Mouse (Mus musculus): ENCODE data around the gene Rbfox1.

The Rbfox1 gene

GRCm38 (mm10) chr16:7226000-7226399, 1340.8 kb downstream of the Rbfox1 start:
- DNase-seq (ENCODE audit: low spot score) = peak; percentile 54

DNA sequence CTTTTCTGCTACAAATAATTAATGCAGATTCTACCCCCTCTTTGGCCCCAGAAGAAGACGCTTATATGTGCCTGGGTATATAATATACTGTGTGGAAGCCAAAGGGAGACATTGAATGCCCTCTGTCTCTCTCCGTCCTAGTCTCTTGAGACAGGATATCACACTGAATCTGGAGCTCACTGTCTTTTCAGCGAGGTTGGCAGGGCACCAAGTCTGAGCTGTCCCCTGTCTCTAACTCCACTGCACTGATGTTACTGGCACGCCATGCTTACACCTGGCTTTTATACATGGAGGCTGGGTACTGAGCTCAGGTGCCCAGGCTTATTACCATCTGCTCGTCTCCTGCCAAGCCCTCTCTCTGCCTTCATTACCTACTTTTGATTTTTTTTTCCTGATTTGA, 1343.1 kb downstream of the Rbfox1 start:
- DNase-seq (ENCODE audit: low spot score) = no peak

- DNase-seq (ENCODE audit: low spot score) = no peak
Observed at GRCm38 (mm10) chr16:7229232-7229631, 1344.1 kb downstream of the Rbfox1 start.

- no peak for DNase-seq (ENCODE audit: low spot score)
Observed at GRCm38 (mm10) chr16:7241627-7242026, 1356.5 kb downstream of the Rbfox1 start.

- no peak for DNase-seq (ENCODE audit: low spot score)
Observed at GRCm38 (mm10) chr16:7242501-7242900, 1357.3 kb downstream of the Rbfox1 start.

DNA sequence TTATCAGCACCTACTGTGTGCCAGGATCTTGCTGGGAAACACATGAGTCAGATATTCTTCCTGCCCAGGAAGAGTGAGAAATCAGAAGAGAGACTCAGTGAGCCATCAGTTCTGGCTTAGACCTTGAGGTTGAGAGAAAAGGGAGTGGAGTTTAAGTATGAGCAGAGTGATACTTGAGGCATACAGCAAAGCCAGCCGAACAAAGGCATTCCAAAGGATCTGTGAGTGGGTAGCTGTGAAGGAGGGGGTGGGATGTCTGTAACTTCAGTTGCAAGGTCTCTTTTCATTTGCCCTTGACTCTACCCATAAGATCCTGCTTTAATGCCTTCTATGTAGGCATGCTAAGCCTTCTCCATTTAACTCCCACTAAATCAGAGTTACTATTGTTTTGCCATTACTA, 1359.2 kb downstream of the Rbfox1 start:
- DNase-seq (ENCODE audit: low spot score) = no peak

- DNase-seq (ENCODE audit: low spot score) = no peak
Observed at GRCm38 (mm10) chr16:7251696-7252095, 1366.5 kb downstream of the Rbfox1 start.

GRCm38 (mm10) chr16:7257366-7257765, 1372.2 kb downstream of the Rbfox1 start:
- no peak for DNase-seq (ENCODE audit: low spot score)

DNA sequence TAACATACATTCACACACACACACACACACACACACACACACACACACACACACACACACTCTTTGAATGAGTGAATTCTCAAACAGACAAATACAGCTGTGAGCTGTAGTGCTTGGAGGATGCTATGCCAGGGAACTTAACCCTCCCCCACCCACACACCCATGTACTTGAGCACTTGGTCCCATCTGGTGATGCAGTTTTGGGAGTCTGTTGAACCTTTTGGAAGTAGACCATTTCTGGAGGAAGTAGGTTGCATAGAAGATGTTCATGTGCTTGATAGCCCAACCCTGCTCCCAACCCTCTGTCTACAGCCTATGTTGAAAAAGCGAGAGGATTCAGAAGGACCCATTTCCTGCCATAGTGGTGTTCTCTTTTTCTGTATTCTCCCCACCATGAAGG, 1378.1 kb downstream of the Rbfox1 start:
- DNase-seq (ENCODE audit: low spot score) = no peak

GRCm38 (mm10) chr16:7265715-7266114, 1380.6 kb downstream of the Rbfox1 start:
- DNase-seq (ENCODE audit: low spot score) = no peak

DNA sequence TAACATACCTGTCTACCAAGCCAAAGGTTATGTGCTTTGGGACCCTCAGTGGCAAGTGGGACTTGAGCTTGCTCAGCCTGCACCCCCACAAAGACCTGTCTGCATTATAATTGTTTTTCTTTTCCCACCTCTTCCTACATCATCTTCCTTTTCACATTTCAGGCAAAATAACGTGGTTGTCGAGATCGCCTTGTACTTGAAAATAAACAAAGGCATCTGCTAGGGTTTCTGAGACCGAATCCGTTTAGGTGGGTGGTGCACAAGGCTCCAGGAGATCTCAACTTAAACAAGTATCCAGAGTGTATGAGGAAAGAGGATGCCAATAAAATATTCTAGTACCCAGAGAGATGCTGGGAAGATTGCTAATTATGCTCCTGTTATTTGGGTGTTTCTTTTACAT, 1390.3 kb downstream of the Rbfox1 start:
- DNase-seq (ENCODE audit: low spot score) = no peak

- DNase-seq (ENCODE audit: low spot score) = no peak
Observed at GRCm38 (mm10) chr16:7275901-7276300, 1390.7 kb downstream of the Rbfox1 start.

DNA sequence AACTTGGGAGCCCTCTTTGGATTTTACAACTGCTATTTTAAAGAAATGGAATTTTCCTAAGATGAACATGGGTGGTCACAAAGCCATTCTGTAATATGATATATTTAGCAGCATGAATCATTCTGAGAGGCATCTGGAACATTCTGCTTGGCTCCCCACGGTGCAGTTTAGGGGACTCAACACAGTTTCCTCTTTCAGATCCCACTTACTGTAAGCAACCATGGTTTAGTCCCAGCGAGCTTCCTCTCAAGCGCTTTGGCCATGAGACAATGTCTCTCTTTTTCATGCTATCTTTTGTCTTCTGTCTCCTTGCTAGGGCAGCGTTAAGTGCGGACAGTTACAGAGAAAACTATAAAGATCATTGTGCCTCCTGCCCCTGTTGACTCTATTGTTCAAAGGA, 1394.4 kb downstream of the Rbfox1 start:
- DNase-seq (ENCODE audit: low spot score) = peak; percentile 27

GRCm38 (mm10) chr16:7282257-7282656, 1397.1 kb downstream of the Rbfox1 start:
- DNase-seq (ENCODE audit: low spot score) = peak; percentile 70

DNA sequence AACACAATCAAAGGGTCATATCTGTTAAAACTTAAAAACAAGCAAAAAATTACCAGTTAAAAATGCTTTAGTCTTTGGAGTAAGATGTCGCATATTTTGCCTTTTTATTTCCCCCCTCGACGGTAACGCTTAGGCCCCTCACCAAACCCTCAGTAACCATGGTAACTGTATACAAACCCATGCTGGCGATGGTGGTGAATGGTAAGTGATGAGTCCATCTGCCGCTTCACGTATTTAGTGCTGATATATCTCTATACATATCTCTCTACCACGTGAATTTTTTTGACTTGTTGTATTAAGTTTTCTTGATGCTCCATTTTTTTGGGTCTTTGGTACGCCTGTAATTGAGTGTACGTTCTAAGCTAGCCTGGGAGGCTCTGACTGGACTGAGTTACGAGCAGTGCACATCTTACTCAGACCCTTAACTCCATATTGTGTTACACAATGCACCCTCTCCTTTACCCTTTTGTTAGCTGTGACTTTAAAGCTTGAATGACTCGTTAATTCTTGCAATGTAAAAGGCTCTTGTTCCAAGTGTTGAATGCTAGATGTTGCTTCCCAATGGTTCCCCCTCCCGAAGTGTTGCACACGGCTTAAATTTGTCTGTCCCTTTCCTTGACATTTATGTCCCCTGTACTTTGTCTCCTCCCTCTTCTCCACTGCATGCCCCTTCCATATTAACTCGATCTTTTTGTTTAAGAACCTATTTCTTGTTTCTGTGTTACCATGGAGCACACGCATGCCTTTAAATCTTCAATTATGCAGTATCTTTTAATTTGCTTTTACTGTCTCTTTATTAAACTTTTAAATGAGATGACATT, 1408.0 kb downstream of the Rbfox1 start:
- DNase-seq (ENCODE audit: low spot score) = no peak

DNA sequence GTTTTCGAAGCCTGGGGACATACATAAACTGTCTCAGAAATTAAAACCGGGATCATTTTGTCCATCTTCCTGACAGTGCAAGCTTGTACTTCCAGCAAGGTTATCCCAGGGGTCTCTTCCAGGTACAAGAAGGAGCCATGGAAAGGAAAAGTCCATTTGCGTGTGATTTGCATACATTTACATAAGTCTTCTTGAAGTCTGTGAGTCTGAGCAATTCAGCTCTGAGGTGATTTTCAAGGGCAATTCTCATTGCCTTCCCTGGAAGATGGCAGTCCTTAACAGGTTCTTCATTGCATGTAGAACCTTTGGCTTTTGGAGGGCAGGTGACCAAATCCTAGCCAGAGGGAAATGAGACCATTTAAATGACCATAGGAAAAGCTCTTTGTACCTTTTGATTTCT, 1417.3 kb downstream of the Rbfox1 start:
- no peak for DNase-seq (ENCODE audit: low spot score)

DNA sequence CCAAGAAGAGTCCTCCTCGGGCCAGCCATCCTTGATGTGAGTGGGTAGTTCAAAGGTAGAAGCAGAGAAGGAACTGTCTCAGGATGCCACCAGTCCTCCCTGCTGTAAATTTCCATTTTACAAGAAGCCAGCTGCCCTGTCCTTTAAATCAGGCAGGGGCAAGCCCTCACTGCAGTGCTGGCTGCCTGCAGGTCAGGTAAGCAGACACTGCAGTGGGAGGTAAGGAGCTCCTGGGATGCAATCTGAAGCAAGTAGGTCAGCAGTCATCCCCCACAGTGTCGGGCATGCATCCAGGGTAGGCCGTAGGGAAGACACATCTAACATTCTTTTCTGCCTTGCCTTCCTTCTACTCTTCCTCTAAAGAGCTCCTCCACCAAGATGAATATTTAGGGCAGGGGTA, 1444.0 kb downstream of the Rbfox1 start:
- no peak for DNase-seq (ENCODE audit: low spot score)

GRCm38 (mm10) chr16:7341186-7341585, 1456.0 kb downstream of the Rbfox1 start:
- no peak for DNase-seq (ENCODE audit: low spot score)

- DNase-seq (ENCODE audit: low spot score) = peak; percentile 21
Observed at GRCm38 (mm10) chr16:7345298-7345697, 1460.1 kb downstream of the Rbfox1 start.

- no peak for DNase-seq (ENCODE audit: low spot score)
Observed at GRCm38 (mm10) chr16:7346001-7346625, 1461.0 kb downstream of the Rbfox1 start.

GRCm38 (mm10) chr16:7347522-7348165, 1462.5 kb downstream of the Rbfox1 start:
- no peak for DNase-seq (ENCODE audit: low spot score)

GRCm38 (mm10) chr16:7352808-7353207, 1467.7 kb downstream of the Rbfox1 start:
- DNase-seq (ENCODE audit: low spot score) = no peak

DNA sequence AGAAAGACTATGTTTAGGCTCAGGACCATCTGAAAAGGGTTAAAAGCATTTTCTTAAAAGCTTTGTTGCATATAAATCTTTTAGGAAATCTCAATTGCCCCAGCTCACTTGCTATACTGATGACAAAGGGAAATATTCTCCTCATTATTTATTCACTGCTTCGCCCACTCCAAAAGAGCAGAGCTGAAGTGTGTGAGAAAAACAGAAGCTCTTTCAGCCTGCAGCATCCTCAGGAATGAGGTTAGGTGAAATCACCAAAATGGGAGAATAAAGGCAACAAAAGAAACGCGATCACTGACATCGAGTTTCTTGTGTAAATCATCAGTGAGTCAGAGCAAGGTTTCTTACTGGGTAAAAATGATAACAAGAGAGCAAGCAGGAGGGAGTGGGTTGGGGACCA, 1469.0 kb downstream of the Rbfox1 start:
- DNase-seq (ENCODE audit: low spot score) = no peak
